Mouse (Mus musculus): ENCODE results near the gene Arhgap15. TPM values are rescaled to one million over a fixed set of nuclear protein-coding genes. Genes with fewer than 3 reads are reported as not detected.

The Arhgap15 gene
- polyA plus RNA-seq, 1 experiment: 4.8 TPM

DNA sequence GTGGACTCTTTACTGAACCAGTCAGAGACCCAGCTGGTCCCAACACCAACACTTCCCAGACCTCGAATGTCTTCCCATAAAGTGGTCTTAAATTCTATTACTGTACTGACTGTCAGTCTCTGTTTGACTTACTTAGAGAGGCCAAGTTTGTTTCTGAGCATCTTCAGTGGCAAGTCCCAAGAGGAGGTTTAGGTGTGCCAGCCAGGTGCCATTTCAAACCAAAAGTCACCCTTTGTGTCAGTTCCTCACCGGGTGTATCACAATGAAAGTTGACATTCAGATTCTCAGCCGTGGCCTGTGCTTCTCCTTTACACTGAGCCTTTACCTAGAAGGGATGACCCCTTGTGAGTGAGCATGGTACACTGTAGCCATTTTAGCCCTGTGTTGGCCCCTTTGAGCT is 560.5 kb downstream of the Arhgap15 start:
- no peak for DNase-seq (ENCODE audit: low read depth in 1 of 2, low spot score in 2 of 2)
- WGBS: 93% methylated on average over 3 of the region's 3 CpGs

DNA sequence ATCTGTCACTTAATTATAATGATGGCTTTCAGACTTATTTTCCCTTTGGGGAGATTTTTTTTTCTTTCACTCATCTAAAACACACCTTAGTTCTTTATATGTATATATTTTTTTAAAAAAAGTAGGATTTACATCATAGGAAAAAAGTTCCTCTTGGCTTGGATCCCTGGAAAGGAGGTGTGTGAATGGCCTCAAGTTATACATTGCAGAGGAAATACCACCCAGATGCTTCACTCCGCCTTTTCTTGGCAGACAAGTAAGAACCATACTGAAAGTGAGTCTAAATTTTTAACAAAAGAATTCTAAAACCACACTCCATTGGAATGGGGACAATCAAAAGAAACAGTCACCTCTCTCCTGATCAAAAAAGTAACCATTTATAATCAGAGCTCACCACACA is 560.9 kb downstream of the Arhgap15 start:
- Histone ChIP-seq H3K36me3 (ENCODE audit: control insufficient read depth, insufficient read depth, low read length) (no peaks in the 10 kb centered on the region), H3K4me3 (ENCODE audit: extremely low read depth, insufficient read depth, insufficient read length) (no peak overlapping the region), H3K4me1 (ENCODE audit: control insufficient read depth, insufficient read depth, insufficient read length) (no peaks in the 10 kb centered on the region), H3K27ac (ENCODE audit: insufficient read depth, low read length) (no peak overlapping the region), H3K27me3 (ENCODE audit: control insufficient read depth, insufficient read depth, low read length) (no peaks in the 10 kb centered on the region)
- 90% methylated on average over 1 of the region's 1 CpGs for WGBS
- TF ChIP-seq POLR2A (IDR thresholded peaks at IDR 0.05; ENCODE audit: low read depth, low read length) (no peak), CTCF (IDR thresholded peaks at IDR 0.05; ENCODE audit: extremely low read depth, insufficient read depth, insufficient read length, insufficient replicate concordance) (no peak)
- no peak for DNase-seq (ENCODE audit: low read depth in 1 of 2, low spot score in 2 of 2)

More for the DNA sequence above, 560.5 kb downstream of the Arhgap15 start:
- H3K36me3 ChIP-seq (ENCODE audit: control insufficient read depth, insufficient read depth, low read length): no peaks in the 10 kb centered on the region
- no peak for TF ChIP-seq CTCF (IDR thresholded peaks at IDR 0.05; ENCODE audit: extremely low read depth, insufficient read depth, insufficient read length, insufficient replicate concordance)
- TF ChIP-seq POLR2A (IDR thresholded peaks at IDR 0.05; ENCODE audit: low read depth, low read length): no peak
- no peaks in the 10 kb centered on the region for H3K27me3 ChIP-seq (ENCODE audit: control insufficient read depth, insufficient read depth, low read length)
- H3K4me1 ChIP-seq (ENCODE audit: control insufficient read depth, insufficient read depth, insufficient read length): no peaks in the 10 kb centered on the region
- H3K4me3 ChIP-seq (ENCODE audit: extremely low read depth, insufficient read depth, insufficient read length): no peak overlapping the region
- no peak overlapping the region for H3K27ac ChIP-seq (ENCODE audit: insufficient read depth, low read length)

DNA sequence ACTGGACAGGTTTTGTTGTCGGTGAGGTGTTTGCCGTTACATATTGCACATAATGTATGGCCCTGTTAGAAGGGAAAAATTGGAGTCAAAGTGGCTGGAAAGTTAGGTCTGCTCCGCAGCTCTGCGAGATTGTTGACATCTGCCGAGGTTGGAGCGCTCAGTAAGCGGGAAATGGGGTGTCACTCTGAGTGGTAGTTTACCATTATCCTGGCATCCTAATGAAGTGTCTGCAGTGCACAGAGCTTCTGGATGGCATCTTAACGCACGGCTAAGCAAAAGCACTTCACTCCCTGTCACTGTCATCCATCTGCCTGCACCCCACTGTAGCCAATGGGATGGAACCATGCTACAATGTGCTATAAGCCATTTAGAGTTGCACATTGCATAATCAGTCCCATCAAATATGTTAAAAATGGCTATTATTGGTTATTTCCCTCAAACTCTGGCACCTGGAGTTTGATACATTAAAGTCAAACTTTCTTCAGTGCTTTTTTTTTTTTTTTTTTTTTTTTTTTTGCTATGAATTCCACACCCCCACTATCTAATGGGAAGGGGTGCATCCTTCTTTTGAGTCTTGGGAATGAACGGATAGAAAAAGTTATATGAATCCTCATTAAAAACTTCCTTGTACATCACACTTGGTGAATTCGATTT is 561.6 kb downstream of the Arhgap15 start:
- no peaks in the 10 kb centered on the region for H3K4me1 ChIP-seq (ENCODE audit: control insufficient read depth, insufficient read depth, insufficient read length)
- TF ChIP-seq POLR2A (IDR thresholded peaks at IDR 0.05; ENCODE audit: low read depth, low read length) (no peak), CTCF (IDR thresholded peaks at IDR 0.05; ENCODE audit: extremely low read depth, insufficient read depth, insufficient read length, insufficient replicate concordance) (no peak)
- WGBS: 97% methylated on average over 11 of the region's 11 CpGs
- H3K36me3 ChIP-seq (ENCODE audit: control insufficient read depth, insufficient read depth, low read length): no peaks in the 10 kb centered on the region
- no peak for DNase-seq (ENCODE audit: low read depth in 1 of 2, low spot score in 2 of 2)
- H3K27me3 ChIP-seq (ENCODE audit: control insufficient read depth, insufficient read depth, low read length): no peaks in the 10 kb centered on the region
- H3K27ac ChIP-seq (ENCODE audit: insufficient read depth, low read length): no peak overlapping the region
- no peak overlapping the region for H3K4me3 ChIP-seq (ENCODE audit: extremely low read depth, insufficient read depth, insufficient read length)

DNA sequence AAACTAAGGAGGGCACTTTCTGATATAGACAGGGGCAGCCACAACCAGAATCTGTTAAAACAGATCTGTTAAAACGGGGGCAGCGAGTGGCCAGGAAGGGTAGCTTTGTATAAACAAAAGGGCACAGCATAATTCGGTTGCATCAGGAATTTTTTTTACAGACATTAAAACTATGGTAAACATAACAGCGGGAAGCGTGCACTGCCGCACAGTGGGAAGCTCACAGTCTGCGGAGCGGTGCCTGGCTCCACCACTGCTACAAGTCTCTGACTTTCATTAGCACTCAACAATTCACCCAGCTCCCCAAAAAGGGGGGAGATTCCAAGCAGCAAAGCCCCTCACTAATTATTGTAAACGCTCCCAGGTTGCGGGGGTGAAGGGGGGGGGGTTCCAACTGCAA is 562.6 kb downstream of the Arhgap15 start:
- H3K27ac ChIP-seq (ENCODE audit: insufficient read depth, low read length): no peak overlapping the region
- TF ChIP-seq CTCF (IDR thresholded peaks at IDR 0.05; ENCODE audit: extremely low read depth, insufficient read depth, insufficient read length, insufficient replicate concordance) (no peak), POLR2A (IDR thresholded peaks at IDR 0.05; ENCODE audit: low read depth, low read length) (no peak)
- WGBS: 89% methylated on average over 10 of the region's 10 CpGs
- no peaks in the 10 kb centered on the region for H3K36me3 ChIP-seq (ENCODE audit: control insufficient read depth, insufficient read depth, low read length)
- H3K4me3 ChIP-seq (ENCODE audit: extremely low read depth, insufficient read depth, insufficient read length): no peak overlapping the region
- no peaks in the 10 kb centered on the region for H3K4me1 ChIP-seq (ENCODE audit: control insufficient read depth, insufficient read depth, insufficient read length)
- no peaks in the 10 kb centered on the region for H3K27me3 ChIP-seq (ENCODE audit: control insufficient read depth, insufficient read depth, low read length)
- DNase-seq (ENCODE audit: low read depth in 1 of 2, low spot score in 2 of 2): no peak

DNA sequence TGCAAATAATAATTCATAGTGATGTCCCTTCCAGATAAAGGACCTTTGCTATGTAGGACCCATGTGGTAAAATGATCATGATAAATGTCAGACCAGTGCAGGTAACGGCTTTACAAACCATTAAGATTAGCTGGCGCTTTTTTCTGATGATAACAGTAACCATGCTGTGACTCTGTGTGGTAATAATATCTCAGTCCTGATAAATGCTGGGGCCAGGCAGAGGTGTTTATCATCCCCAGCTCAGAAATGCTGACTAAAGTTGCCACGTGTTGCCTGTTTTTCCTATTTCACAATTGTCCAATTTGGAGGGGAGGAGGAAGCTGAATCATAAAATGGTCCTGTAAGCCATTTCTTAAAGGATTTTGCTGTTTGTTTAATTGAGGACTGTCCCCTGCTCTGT is 564.9 kb downstream of the Arhgap15 start:
- TF ChIP-seq POLR2A (IDR thresholded peaks at IDR 0.05; ENCODE audit: low read depth, low read length): no peak
- no peak for TF ChIP-seq CTCF (IDR thresholded peaks at IDR 0.05; ENCODE audit: extremely low read depth, insufficient read depth, insufficient read length, insufficient replicate concordance)
- WGBS: 86% methylated on average over 3 of the region's 3 CpGs
- Histone ChIP-seq H3K27me3 (ENCODE audit: control insufficient read depth, insufficient read depth, low read length) (no peaks in the 10 kb centered on the region), H3K27ac (ENCODE audit: insufficient read depth, low read length) (no peak overlapping the region), H3K36me3 (ENCODE audit: control insufficient read depth, insufficient read depth, low read length) (no peaks in the 10 kb centered on the region), H3K4me1 (ENCODE audit: control insufficient read depth, insufficient read depth, insufficient read length) (no peaks in the 10 kb centered on the region), H3K4me3 (ENCODE audit: extremely low read depth, insufficient read depth, insufficient read length) (no peak overlapping the region)
- DNase-seq (ENCODE audit: low read depth in 1 of 2, low spot score in 2 of 2): no peak

GRCm38 (mm10) chr2:44318436-44318835 is 569.8 kb downstream of the Arhgap15 start:
- Histone ChIP-seq H3K36me3 (ENCODE audit: control insufficient read depth, insufficient read depth, low read length) (no peaks in the 10 kb centered on the region; the same call in 1 of the 2 replicates), H3K4me3 (ENCODE audit: extremely low read depth, insufficient read depth, insufficient read length) (no peak overlapping the region), H3K27ac (ENCODE audit: insufficient read depth, low read length) (no peak overlapping the region), H3K27me3 (ENCODE audit: control insufficient read depth, insufficient read depth, low read length) (no peaks in the 10 kb centered on the region), H3K4me1 (ENCODE audit: control insufficient read depth, insufficient read depth, insufficient read length) (no peaks in the 10 kb centered on the region)
- no peak for DNase-seq (ENCODE audit: low read depth in 1 of 2, low spot score in 2 of 2)
- 89% methylated on average over 6 of the region's 6 CpGs for WGBS
- TF ChIP-seq CTCF (IDR thresholded peaks at IDR 0.05; ENCODE audit: extremely low read depth, insufficient read depth, insufficient read length, insufficient replicate concordance) (no peak), POLR2A (IDR thresholded peaks at IDR 0.05; ENCODE audit: low read depth, low read length) (no peak)

GRCm38 (mm10) chr2:44319479-44319878 is 570.9 kb downstream of the Arhgap15 start:
- Histone ChIP-seq H3K4me3 (ENCODE audit: extremely low read depth, insufficient read depth, insufficient read length) (no peak overlapping the region), H3K27ac (ENCODE audit: insufficient read depth, low read length) (no peak overlapping the region), H3K27me3 (ENCODE audit: control insufficient read depth, insufficient read depth, low read length) (no peaks in the 10 kb centered on the region), H3K36me3 (ENCODE audit: control insufficient read depth, insufficient read depth, low read length) (peaks cover 2% of the 10 kb centered on the region; the same call in 1 of the 2 replicates), H3K4me1 (ENCODE audit: control insufficient read depth, insufficient read depth, insufficient read length) (no peaks in the 10 kb centered on the region)
- WGBS: 90% methylated on average over 4 of the region's 4 CpGs
- DNase-seq (ENCODE audit: low read depth in 1 of 2, low spot score in 2 of 2): no peak
- TF ChIP-seq POLR2A (IDR thresholded peaks at IDR 0.05; ENCODE audit: low read depth, low read length): no peak
- TF ChIP-seq CTCF (IDR thresholded peaks at IDR 0.05; ENCODE audit: extremely low read depth, insufficient read depth, insufficient read length, insufficient replicate concordance): no peak
